Mouse (Mus musculus) midbrain, embryonic 12.5 days (tissue): ENCODE results near the gene Loxl3. TPM values are rescaled to one million over a fixed set of nuclear protein-coding genes. Genes with fewer than 3 reads are reported as not detected.

ENCODE experiments used
- ATAC-seq: fragments of 200-750 bp; cut with Nextera tagmentation; 2 replicates; pipeline ENCODE4 v1.8.0; 2017; ENCODE audit warnings: low read depth, moderate TSS enrichment, moderate library complexity; ENCODE audit not compliant: low FRiP score
- H3K27ac ChIP-seq: fragments of 300-500 bp; sonication (generic); replicated peaks from 2 replicates; pipeline ENCODE4 v1.5.1; 2016; ENCODE audit warnings: mild to moderate bottlenecking
- H3K27me3 ChIP-seq: fragments of 300-500 bp; sonication (generic); 2 replicates; pipeline ENCODE4 v1.6.1; 2016; ENCODE audit warnings: mild to moderate bottlenecking
- H3K36me3 ChIP-seq: fragments of 300-500 bp; sonication (generic); 2 replicates; pipeline ENCODE4 v1.6.1; 2016
- H3K4me1 ChIP-seq: fragments of 300-500 bp; sonication (generic); 2 replicates; pipeline ENCODE4 v1.6.1; 2016
- H3K4me2 ChIP-seq: fragments of 300-500 bp; sonication (generic); replicated peaks from 2 replicates; pipeline ENCODE4 v1.6.1; 2016; ENCODE audit warnings: mild to moderate bottlenecking, moderate library complexity
- H3K4me3 ChIP-seq: fragments of 300-500 bp; sonication (generic); 2 replicates; pipeline ENCODE4 v1.5.1; 2016; ENCODE audit warnings: mild to moderate bottlenecking
- H3K9ac ChIP-seq: fragments of 300-500 bp; sonication (generic); replicated peaks from 2 replicates; pipeline ENCODE4 v1.6.1; 2016; ENCODE audit warnings: mild to moderate bottlenecking, moderate library complexity
- H3K9me3 ChIP-seq: fragments of 300-500 bp; sonication (generic); 2 replicates; pipeline ENCODE4 v1.6.1; 2016; ENCODE audit warnings: mild to moderate bottlenecking
- WGBS: fragments of 180-500 bp; shearing (Covaris S2); methylation state at CpG from one replicate; pipeline ENCODE4 v1.1.7; 2016; 5-methylcytosine and 5-hydroxymethylcytosine counted together
- polyA plus RNA-seq: library from polyadenylated mRNA; unstranded; fragments of >200 nt; fragmentation: Nextera tagmentation; extraction: Ambion mirVana; gene quantifications from 2 replicates; pipeline ENCODE4 v1.2.1, GENCODE M21; 2016

Loxl3 gene
- polyA plus RNA-seq, 1 experiment from 2014 or later, result 14.7 TPM

- no peak within 1 kb of the TSS for H3K4me3 ChIP-seq
Observed at GRCm38 (mm10) chr6:83057790-83058189, 23.8 kb downstream of the Loxl3 start, which contains the start of gene Dqx1. Gene Dqx1 (plus strand): TSS chr6:83057844.

GRCm38 (mm10) chr6:83058725-83059124 is 24.8 kb downstream of the Loxl3 start:
- WGBS, result 64% methylated on average over 2 of the region's 2 CpGs
- Histone ChIP-seq H3K4me3 (no peak overlapping the region), H3K36me3 (peaks cover 19% of the 10 kb centered on the region), H3K9me3 (no peaks in the 10 kb centered on the region), H3K9ac (0 out of 2 replicates have a peak overlapping the region, but pooled peaks have one; percentile 31), H3K4me2 (no peak overlapping the region), H3K4me1 (peaks cover 11% of the 10 kb centered on the region), H3K27ac (no peak overlapping the region), H3K27me3 (peaks cover 43% of the 10 kb centered on the region)
- ATAC-seq, result no peak

More at GRCm38 (mm10) chr6:83057790-83058189, 23.8 kb downstream of the Loxl3 start, which contains the start of gene Dqx1:
- H3K4me2 ChIP-seq, result no peak within 1 kb of the TSS
- no peak for ATAC-seq
- H3K9me3 ChIP-seq, result no peaks in the 10 kb centered on the region
- peaks cover 19% of the 10 kb centered on the region for H3K36me3 ChIP-seq
- peaks cover 20% of the 10 kb centered on the region for H3K4me1 ChIP-seq
- 48% methylated on average over 3 of the region's 3 CpGs for WGBS
- H3K9ac ChIP-seq, result 0 out of 2 replicates have a peak within 1 kb of the TSS, but pooled peaks have one; percentile 31
- H3K27ac ChIP-seq, result no peak within 1 kb of the TSS
- H3K27me3 ChIP-seq, result peaks cover 34% of the 10 kb centered on the region

- ATAC-seq, result no peak
- H3K27ac ChIP-seq, result no peak overlapping the region
- H3K4me1 ChIP-seq, result peaks cover 16% of the 10 kb centered on the region
- H3K36me3 ChIP-seq, result no peaks in the 10 kb centered on the region
- H3K4me3 ChIP-seq, result no peak overlapping the region
- H3K27me3 ChIP-seq, result peaks cover 100% of the 10 kb centered on the region
- H3K9me3 ChIP-seq, result no peaks in the 10 kb centered on the region
- no peak overlapping the region for H3K9ac ChIP-seq
- 36% methylated on average over 8 of the region's 8 CpGs for WGBS
- H3K4me2 ChIP-seq, result no peak overlapping the region
Observed at GRCm38 (mm10) chr6:83065995-83066394, 32.0 kb downstream of the Loxl3 start.

- Histone ChIP-seq H3K9ac (no peak overlapping the region), H3K9me3 (no peaks in the 10 kb centered on the region), H3K4me3 (no peak overlapping the region), H3K4me2 (no peak overlapping the region), H3K36me3 (no peaks in the 10 kb centered on the region), H3K4me1 (peaks cover 20% of the 10 kb centered on the region), H3K27me3 (peaks cover 100% of the 10 kb centered on the region), H3K27ac (no peak overlapping the region)
- 19% methylated on average over 6 of the region's 6 CpGs for WGBS
- no peak for ATAC-seq
Observed at GRCm38 (mm10) chr6:83066441-83066840, 32.5 kb downstream of the Loxl3 start.

GRCm38 (mm10) chr6:83068221-83068620 is 34.2 kb downstream of the Loxl3 start:
- peaks cover 23% of the 10 kb centered on the region for H3K4me1 ChIP-seq
- peaks cover 100% of the 10 kb centered on the region for H3K27me3 ChIP-seq
- H3K36me3 ChIP-seq, result no peaks in the 10 kb centered on the region
- ATAC-seq, result no peak
- WGBS, result under 1% methylated on average over 8 of the region's 8 CpGs
- H3K27ac ChIP-seq, result no peak overlapping the region
- no peak overlapping the region for H3K4me2 ChIP-seq
- H3K4me3 ChIP-seq, result no peak overlapping the region
- no peaks in the 10 kb centered on the region for H3K9me3 ChIP-seq
- no peak overlapping the region for H3K9ac ChIP-seq

GRCm38 (mm10) chr6:83068706-83069487 is 34.9 kb downstream of the Loxl3 start:
- Histone ChIP-seq H3K27ac (no peak overlapping the region), H3K36me3 (no peaks in the 10 kb centered on the region), H3K4me3 (peak overlapping the region; percentile 22), H3K4me1 (peaks cover 23% of the 10 kb centered on the region), H3K9ac (no peak overlapping the region), H3K27me3 (peaks cover 100% of the 10 kb centered on the region), H3K9me3 (no peaks in the 10 kb centered on the region), H3K4me2 (peak overlapping the region; percentile 25)
- WGBS, result under 1% methylated on average over 80 of the region's 81 CpGs
- ATAC-seq, result no peak

GRCm38 (mm10) chr6:83069488-83070246 is 35.7 kb downstream of the Loxl3 start:
- peaks cover 23% of the 10 kb centered on the region for H3K4me1 ChIP-seq
- H3K4me3 ChIP-seq, result peak overlapping the region; percentile 24
- H3K4me2 ChIP-seq, result peak overlapping the region; percentile 25; the same call in 1 of the 2 replicates
- H3K9me3 ChIP-seq, result no peaks in the 10 kb centered on the region
- WGBS, result 1% methylated on average over 66 of the region's 69 CpGs
- no peak overlapping the region for H3K27ac ChIP-seq
- peaks cover 100% of the 10 kb centered on the region for H3K27me3 ChIP-seq
- no peak overlapping the region for H3K9ac ChIP-seq
- ATAC-seq, result no peak
- H3K36me3 ChIP-seq, result no peaks in the 10 kb centered on the region

- ATAC-seq, result no peak
- no peak within 1 kb of the TSS for H3K9ac ChIP-seq
- H3K9me3 ChIP-seq, result no peaks in the 10 kb centered on the region
- H3K27ac ChIP-seq, result no peak within 1 kb of the TSS
- peak within 1 kb of the TSS; percentile 24 for H3K4me3 ChIP-seq
- peaks cover 100% of the 10 kb centered on the region for H3K27me3 ChIP-seq
- no peaks in the 10 kb centered on the region for H3K36me3 ChIP-seq
- WGBS, result 3% methylated on average over 10 of the region's 10 CpGs
- peak within 1 kb of the TSS; percentile 25; the same call in 1 of the 2 replicates for H3K4me2 ChIP-seq
- H3K4me1 ChIP-seq, result peaks cover 23% of the 10 kb centered on the region
Observed at GRCm38 (mm10) chr6:83070247-83070310, 36.1 kb downstream of the Loxl3 start, which contains the start of gene Tlx2. Gene Tlx2 (minus strand): TSS chr6:83070293.

- no peaks in the 10 kb centered on the region for H3K36me3 ChIP-seq
- under 1% methylated on average over 51 of the region's 58 CpGs for WGBS
- H3K4me2 ChIP-seq, result peak overlapping the region; percentile 25; the same call in 1 of the 2 replicates
- H3K27ac ChIP-seq, result no peak overlapping the region
- H3K4me3 ChIP-seq, result peak overlapping the region; percentile 24
- H3K27me3 ChIP-seq, result peaks cover 100% of the 10 kb centered on the region
- no peaks in the 10 kb centered on the region for H3K9me3 ChIP-seq
- no peak overlapping the region for H3K9ac ChIP-seq
- H3K4me1 ChIP-seq, result peaks cover 23% of the 10 kb centered on the region
- no peak for ATAC-seq
Observed at GRCm38 (mm10) chr6:83070311-83071219, 36.6 kb downstream of the Loxl3 start.

- H3K27me3 ChIP-seq, result peaks cover 100% of the 10 kb centered on the region
- no peak overlapping the region for H3K9ac ChIP-seq
- H3K36me3 ChIP-seq, result no peaks in the 10 kb centered on the region
- 2% methylated on average over 19 of the region's 24 CpGs for WGBS
- no peak for ATAC-seq
- peak overlapping the region; percentile 23; the same call in 1 of the 2 replicates for H3K4me2 ChIP-seq
- no peaks in the 10 kb centered on the region for H3K9me3 ChIP-seq
- H3K27ac ChIP-seq, result no peak overlapping the region
- peaks cover 23% of the 10 kb centered on the region for H3K4me1 ChIP-seq
- 0 out of 2 replicates have a peak overlapping the region, but pooled peaks have one; percentile 7 for H3K4me3 ChIP-seq
Observed at GRCm38 (mm10) chr6:83071220-83071619, 37.2 kb downstream of the Loxl3 start.

GRCm38 (mm10) chr6:83074979-83075378 is 41.0 kb downstream of the Loxl3 start:
- Histone ChIP-seq H3K4me1 (peaks cover 29% of the 10 kb centered on the region), H3K4me2 (no peak overlapping the region), H3K9me3 (no peaks in the 10 kb centered on the region), H3K27me3 (peaks cover 75% of the 10 kb centered on the region), H3K9ac (no peak overlapping the region), H3K27ac (no peak overlapping the region), H3K4me3 (no peak overlapping the region), H3K36me3 (peaks cover 2% of the 10 kb centered on the region; the same call in 1 of the 2 replicates)
- ATAC-seq, result no peak
- 17% methylated on average over 2 of the region's 2 CpGs for WGBS
